Mouse (Mus musculus): ENCODE data around the gene Hdac2. TPM values are rescaled to one million over a fixed set of nuclear protein-coding genes. Genes with fewer than 3 reads are reported as not detected.

Hdac2 gene
- 52.1 and 70.8 TPM in 2 replicates for total RNA-seq (2012; rRNA removed)
- 166 and 189 TPM in 2 replicates for total RNA-seq (2014; rRNA removed)
- polyA plus RNA-seq (2012; ENCODE audit: insufficient read length, low read depth) = 183 and 196 TPM in 2 replicates

DNA sequence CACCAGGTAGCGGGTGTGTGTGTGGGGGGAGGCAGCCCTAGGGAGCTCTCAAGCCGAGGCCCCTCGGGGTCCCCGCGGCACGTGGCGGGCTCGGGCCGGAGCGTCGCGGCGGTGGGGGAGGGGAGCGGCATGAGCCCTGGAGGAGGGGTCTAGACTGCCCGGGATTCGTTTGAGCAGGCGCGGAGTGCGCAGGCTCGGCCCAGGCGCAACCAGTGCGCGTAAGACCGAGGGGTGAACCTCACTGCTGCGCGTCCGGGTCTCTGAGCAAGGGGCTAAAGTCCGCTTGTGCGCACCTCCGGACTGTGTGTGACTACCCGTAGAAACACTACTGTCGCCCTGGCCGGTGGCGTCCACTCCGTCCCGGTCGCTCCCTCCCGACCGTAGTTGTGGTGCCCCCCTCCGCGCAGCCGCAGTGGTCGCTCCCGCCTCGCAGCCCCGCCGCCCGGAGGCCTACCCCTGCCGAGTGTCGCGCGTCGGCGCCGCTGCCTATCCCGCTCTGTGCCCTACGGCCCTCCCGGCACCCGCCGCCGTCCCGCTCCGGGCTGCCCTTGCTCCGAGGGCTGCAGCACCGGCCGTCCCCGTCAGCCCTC, at the start of gene Hdac2:
Gene Hdac2, plus strand, starts transcription at position 459 of the 590 bp plus-strand sequence.
- peak; percentile 78 for DNase-seq (ENCODE audit: extremely low read depth)
- Histone ChIP-seq H3K4me3 (replicated peaks in 1 of 3; ENCODE audit: low read depth in 2 of 3, low read length in 2 of 3, poor library complexity in 1 of 3) (peak within 1 kb of the TSS; percentile 71 to 94 (median 82)), H3K9me3 (replicated peaks; ENCODE audit: low read length) (no peaks in the 10 kb centered on the region), H3K36me3 (replicated peaks in 1 of 2; ENCODE audit: control insufficient read depth in 1 of 2, insufficient read depth in 1 of 2, low read length in 1 of 2) (peaks cover 0 to 2% of the 10 kb centered on the region in 2 experiments), H3K27me3 (replicated peaks) (no peaks in the 10 kb centered on the region), H3K27ac (ENCODE audit: insufficient read depth, low read depth) (peak within 1 kb of the TSS; percentile 41; the same call in 1 of the 2 replicates), H3K4me2 (ENCODE audit: insufficient read depth, low read depth, poor library complexity, severe bottlenecking) (peak within 1 kb of the TSS; percentile 86), H3K9ac (ENCODE audit: insufficient read depth, low read depth) (peak within 1 kb of the TSS; percentile 85), H3K4me1 (ENCODE audit: control insufficient read depth in 1 of 2, insufficient read depth in 2 of 2) (peaks cover 4 to 30% of the 10 kb centered on the region in 2 experiments; a peak in 3 of 4 replicates), H3K79me2 (replicated peaks; ENCODE audit: control insufficient read depth, extremely low read depth, insufficient read depth, poor library complexity, severe bottlenecking) (peaks cover 25% of the 10 kb centered on the region)
- in situ Hi-C loops (cut with MboI; ENCODE audit: low pct_ligation_motif_present, low pct_unique_long_range_greater_than_20kb, low sequenced_read_pairs) = no loop called here
- dilution Hi-C loops (cut with MboI; ENCODE audit: extremely low pct_ligation_motif_present, extremely low pct_unique_long_range_greater_than_20kb, low sequenced_read_pairs) = no loop called here
- TF ChIP-seq ELF1 (IDR thresholded peaks at IDR 0.05; ENCODE audit: low read depth, low read length) (no peak; the same call in 1 of the 2 replicates), MAZ (IDR thresholded peaks at IDR 0.05; ENCODE audit: low read depth, low read length) (no peak), SIN3A (IDR thresholded peaks at IDR 0.05; ENCODE audit: low read length) (no peak), ZKSCAN1 (IDR thresholded peaks at IDR 0.05; ENCODE audit: borderline replicate concordance, low read depth, low read length) (no peak), POLR2A (IDR thresholded peaks at IDR 0.05; ENCODE audit: low read depth, low read length) (peak; percentile 81), NRF1 (IDR thresholded peaks at IDR 0.05; ENCODE audit: low read depth, low read length) (peak; percentile 86), BHLHE40 (IDR thresholded peaks at IDR 0.05; ENCODE audit: low read depth, low read length) (peak; percentile 93), USF2 (conservative IDR thresholded peaks at IDR 0.05; ENCODE audit: low read depth, low read length) (peak; percentile 4; the same call in 1 of the 2 replicates), ZC3H11A (IDR thresholded peaks at IDR 0.05; ENCODE audit: low read depth, low read length) (no peak), KAT2A (IDR thresholded peaks at IDR 0.05; ENCODE audit: insufficient replicate concordance, low read length) (0 out of 2 replicates have a peak, but pooled peaks have one; percentile 22), CTCF (conservative IDR thresholded peaks at IDR 0.05 in 1 of 2, IDR thresholded peaks at IDR 0.05 in 1 of 2; ENCODE audit: low read depth in 2 of 2, low read length in 2 of 2) (no peak), CHD1 (IDR thresholded peaks at IDR 0.05; ENCODE audit: low read depth, low read length) (peak; percentile 99), UBTF (IDR thresholded peaks at IDR 0.05; ENCODE audit: low read depth, low read length) (no peak; the same call in 1 of the 2 replicates), MYC (IDR thresholded peaks at IDR 0.05; ENCODE audit: low read depth, low read length) (peak; percentile 77), RCOR1 (conservative IDR thresholded peaks at IDR 0.05; ENCODE audit: low read depth, low read length) (no peak; the same call in 1 of the 2 replicates), MEF2A (IDR thresholded peaks at IDR 0.05; ENCODE audit: borderline replicate concordance, low read depth, low read length) (peak; percentile 48; the same call in 1 of the 2 replicates), IRF4 (IDR thresholded peaks at IDR 0.05; ENCODE audit: low read depth, low read length) (peak; percentile 31; the same call in 1 of the 2 replicates), HCFC1 (IDR thresholded peaks at IDR 0.05; ENCODE audit: low read depth, low read length) (peak; percentile 69), EP300 (IDR thresholded peaks at IDR 0.05; ENCODE audit: low read length) (no peak), POLR2AphosphoS2 (IDR thresholded peaks at IDR 0.05; ENCODE audit: low read depth, low read length) (no peak), MAX (IDR thresholded peaks at IDR 0.05; ENCODE audit: low read length) (peak; percentile 99), TCF12 (IDR thresholded peaks at IDR 0.05; ENCODE audit: low read depth, low read length) (peak; percentile 57), MXI1 (IDR thresholded peaks at IDR 0.05; ENCODE audit: low read depth, low read length) (peak; percentile 37; the same call in 1 of the 2 replicates), ZMIZ1 (IDR thresholded peaks at IDR 0.05; ENCODE audit: low read depth, low read length) (peak; percentile 43), TBP (conservative IDR thresholded peaks at IDR 0.05; ENCODE audit: low read depth, low read length) (0 out of 2 replicates have a peak, but pooled peaks have one; percentile 39), CHD2 (IDR thresholded peaks at IDR 0.05; ENCODE audit: low read length) (peak; percentile 93)

Measured in CH12.LX (cell line).